Mouse (Mus musculus) ES-E14 (cell line): ENCODE data around the gene Tas1r2. TPM values are rescaled to one million over a fixed set of nuclear protein-coding genes. Genes with fewer than 3 reads are reported as not detected.

Source experiments
- DNase-seq: peaks from one replicate; pipeline ENCODE4 v3.0.0-alpha.2; 2013; ENCODE audit warnings: low read depth, low spot score
- H3K27ac ChIP-seq: 2 replicates; pipeline ENCODE4 v1.5.1; 2012; ENCODE audit warnings: low read depth, mild to moderate bottlenecking, low read length, moderate library complexity, mixed read lengths; ENCODE audit not compliant: poor library complexity, insufficient read depth, severe bottlenecking
- H3K36me3 ChIP-seq: 2 replicates; pipeline ENCODE4 v1.6.1; 2012; ENCODE audit warnings: mild to moderate bottlenecking, low read length, moderate library complexity, mixed read lengths; ENCODE audit not compliant: control insufficient read depth, poor library complexity, insufficient read depth, severe bottlenecking
- H3K4me1 ChIP-seq, 2 experiments: fragments of 150-350 bp in 1 of 2; sonication (generic) in 1 of 2; 2 replicates each; pipeline ENCODE4 v1.6.1; 2012; ENCODE audit warnings: low read length in 2 of 2, mild to moderate bottlenecking in 1 of 2, mixed read lengths in 1 of 2; ENCODE audit not compliant: control insufficient read depth in 2 of 2, insufficient read depth in 2 of 2, poor library complexity in 1 of 2
- H3K4me3 ChIP-seq, 2 experiments: fragments of 150-350 bp in 1 of 2; sonication (generic) in 1 of 2; 2 replicates each; pipeline ENCODE4 v1.5.1; 2012; ENCODE audit warnings: low read length in 2 of 2, low read depth in 1 of 2, mild to moderate bottlenecking in 1 of 2, mixed read lengths in 1 of 2; ENCODE audit not compliant: insufficient read depth in 1 of 2, poor library complexity in 1 of 2, severe bottlenecking in 1 of 2
- H3K9ac ChIP-seq: 2 replicates; pipeline ENCODE4 v1.6.1; 2012; ENCODE audit warnings: low read depth, mild to moderate bottlenecking, low read length, mixed read lengths; ENCODE audit not compliant: poor library complexity, insufficient read depth, severe bottlenecking
- H3K9me3 ChIP-seq: fragments of 150-350 bp; sonication (generic); 2 replicates; pipeline ENCODE4 v1.6.1; 2012; ENCODE audit warnings: low read depth, mild to moderate bottlenecking, low read length; ENCODE audit not compliant: control insufficient read depth, insufficient read depth
- CHD2 ChIP-seq: IDR thresholded peaks from 2 replicates; pipeline ENCODE4 v1.6.1; 2014; ENCODE audit warnings: mild to moderate bottlenecking, low read depth, low read length, inconsistent platforms
- HCFC1 ChIP-seq: IDR thresholded peaks from 2 replicates; pipeline ENCODE4 v1.6.1; 2012; ENCODE audit warnings: low read length, inconsistent platforms, borderline replicate concordance; ENCODE audit not compliant: insufficient read depth
- MAFK ChIP-seq: IDR thresholded peaks from 2 replicates; pipeline ENCODE4 v1.6.1; 2014; ENCODE audit warnings: mild to moderate bottlenecking, low read depth, low read length, inconsistent platforms; ENCODE audit not compliant: insufficient read depth
- ZC3H11A ChIP-seq: IDR thresholded peaks from 2 replicates; pipeline ENCODE4 v1.6.1; 2012; ENCODE audit warnings: low read depth, mild to moderate bottlenecking, inconsistent platforms, low read length, borderline replicate concordance
- ZNF384 ChIP-seq: IDR thresholded peaks from 2 replicates; pipeline ENCODE4 v1.6.1; 2012; ENCODE audit warnings: low read depth, low read length, inconsistent platforms
- in situ Hi-C, 2 experiments: fragments of 600-800 bp; cut with MboI; formaldehyde crosslinking; loops; one replicate each; pipeline ENCODE4 v1.15.1; 2025; ENCODE audit warnings: low sequenced_read_pairs in 2 of 2, inconsistent platforms in 1 of 2; ENCODE audit not compliant: unreplicated experiment in 2 of 2
- total RNA-seq: library from RNA; depleted of rRNA; stranded (reverse); fragments of 300-350 nt; gene quantifications from 2 replicates; pipeline ENCODE4 v1.2.3, GENCODE M21; 2012

The Tas1r2 gene
- total RNA-seq, 1 experiment, result 0.09 TPM

DNA sequence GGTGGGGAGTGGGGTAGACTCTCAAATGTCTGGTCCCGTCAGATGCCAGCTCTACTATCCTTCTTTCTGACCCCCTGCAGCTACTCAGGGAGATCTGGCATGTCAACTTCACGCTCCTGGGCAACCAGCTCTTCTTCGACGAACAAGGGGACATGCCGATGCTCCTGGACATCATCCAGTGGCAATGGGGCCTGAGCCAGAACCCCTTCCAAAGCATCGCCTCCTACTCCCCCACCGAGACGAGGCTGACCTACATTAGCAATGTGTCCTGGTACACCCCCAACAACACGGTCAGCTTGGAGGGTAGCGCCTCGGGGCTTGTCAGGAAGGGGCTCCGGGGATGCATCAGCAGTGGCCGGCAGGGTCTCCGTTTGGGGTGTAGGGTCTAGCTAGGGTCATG lies 8.6 kb downstream of the Tas1r2 start:
- TF ChIP-seq MAFK (no peak), ZC3H11A (no peak), CHD2 (no peak), ZNF384 (no peak), HCFC1 (no peak)
- Histone ChIP-seq H3K27ac (no peak overlapping the region), H3K36me3 (no peaks in the 10 kb centered on the region), H3K9ac (no peak overlapping the region), H3K9me3 (no peaks in the 10 kb centered on the region), H3K4me3 (no peak overlapping the region), H3K4me1 (no peaks in the 10 kb centered on the region)
- DNase-seq, result no peak
- in situ Hi-C loops, result no loop called here

GRCm38 (mm10) chr4:139667632-139668031 lies 14.3 kb downstream of the Tas1r2 start:
- TF ChIP-seq ZNF384, result no peak
- TF ChIP-seq MAFK, result no peak
- no peak for TF ChIP-seq HCFC1
- in situ Hi-C loops, result no loop called here
- Histone ChIP-seq H3K9me3 (no peaks in the 10 kb centered on the region), H3K36me3 (no peaks in the 10 kb centered on the region), H3K9ac (no peak overlapping the region), H3K27ac (no peak overlapping the region), H3K4me3 (no peak overlapping the region), H3K4me1 (peaks cover 0 to 6% of the 10 kb centered on the region in 2 experiments; a peak in 1 of 4 replicates)
- DNase-seq, result no peak

- H3K9me3 ChIP-seq, result no peaks in the 10 kb centered on the region
- peaks cover 0 to 6% of the 10 kb centered on the region in 2 experiments; a peak in 1 of 4 replicates for H3K4me1 ChIP-seq
- in situ Hi-C loops, result no loop called here
- H3K36me3 ChIP-seq, result no peaks in the 10 kb centered on the region
- no peak overlapping the region for H3K27ac ChIP-seq
- no peak overlapping the region for H3K4me3 ChIP-seq
- peak; percentile 82 for DNase-seq
- no peak overlapping the region for H3K9ac ChIP-seq
- TF ChIP-seq ZC3H11A, result peak; percentile 94
- 0 out of 2 replicates have a peak, but pooled peaks have one; percentile 28 for TF ChIP-seq HCFC1
- TF ChIP-seq MAFK, result no peak
- TF ChIP-seq CHD2, result no peak
- TF ChIP-seq ZNF384, result no peak
These were observed 16.5 kb downstream of the Tas1r2 start for GRCm38 (mm10) chr4:139669847-139670246.

- Histone ChIP-seq H3K36me3 (no peaks in the 10 kb centered on the region), H3K9me3 (no peaks in the 10 kb centered on the region), H3K4me3 (no peak overlapping the region), H3K27ac (no peak overlapping the region), H3K9ac (no peak overlapping the region), H3K4me1 (no peaks in the 10 kb centered on the region)
- TF ChIP-seq MAFK (no peak), ZNF384 (no peak), ZC3H11A (no peak), HCFC1 (no peak), CHD2 (no peak)
- in situ Hi-C loops, result no loop called here
- no peak for DNase-seq
These were observed 22.4 kb downstream of the Tas1r2 start for GRCm38 (mm10) chr4:139675696-139676095.
